Mouse (Mus musculus) forebrain, embryonic 15.5 days (tissue): ENCODE measurements around the gene Olfr175-ps1. TPM values are rescaled to one million over a fixed set of nuclear protein-coding genes. Genes with fewer than 3 reads are reported as not detected.

Source experiments
- ATAC-seq: fragments of 200-750 bp; cut with Nextera tagmentation; replicated peaks from 2 replicates; pipeline ENCODE4 v1.8.0; 2017; ENCODE audit warnings: mild to moderate bottlenecking, moderate TSS enrichment, moderate library complexity
- H3K27ac ChIP-seq: fragments of 300-500 bp; sonication (generic); replicated peaks from 2 replicates; pipeline ENCODE4 v1.5.1; 2015; ENCODE audit warnings: mild to moderate bottlenecking, inconsistent platforms
- H3K27me3 ChIP-seq: fragments of 300-500 bp; sonication (generic); 2 replicates; pipeline ENCODE4 v1.6.1; 2015; ENCODE audit warnings: inconsistent platforms
- H3K36me3 ChIP-seq: fragments of 300-500 bp; sonication (generic); 2 replicates; pipeline ENCODE4 v1.6.1; 2015; ENCODE audit warnings: mild to moderate bottlenecking, inconsistent platforms
- H3K4me1 ChIP-seq: fragments of 300-500 bp; sonication (generic); 2 replicates; pipeline ENCODE4 v1.6.1; 2015; ENCODE audit warnings: inconsistent platforms
- H3K4me2 ChIP-seq: fragments of 300-500 bp; sonication (generic); replicated peaks from 2 replicates; pipeline ENCODE4 v1.6.1; 2015; ENCODE audit warnings: mild to moderate bottlenecking, inconsistent platforms
- H3K4me3 ChIP-seq: fragments of 300-500 bp; sonication (generic); 2 replicates; pipeline ENCODE4 v1.5.1; 2015; ENCODE audit warnings: mild to moderate bottlenecking, inconsistent platforms
- H3K9ac ChIP-seq: fragments of 300-500 bp; sonication (generic); replicated peaks from 2 replicates; pipeline ENCODE4 v1.6.1; 2015; ENCODE audit warnings: mild to moderate bottlenecking, inconsistent platforms
- H3K9me3 ChIP-seq: fragments of 300-500 bp; sonication (generic); 2 replicates; pipeline ENCODE4 v1.6.1; 2016; ENCODE audit warnings: inconsistent platforms
- WGBS: fragments of 180-500 bp; shearing (Covaris S2); methylation state at CpG from one replicate; pipeline ENCODE4 v1.1.7; 2015; ENCODE audit warnings: mixed read lengths; 5-methylcytosine and 5-hydroxymethylcytosine counted together
- polyA plus RNA-seq: library from polyadenylated mRNA; unstranded; fragments of >200 nt; fragmentation: Nextera tagmentation; extraction: Ambion mirVana; gene quantifications from 2 replicates; pipeline ENCODE4 v1.2.1, GENCODE M21; 2015

Gene Olfr175-ps1
- not detected in 2 replicates for polyA plus RNA-seq

- Histone ChIP-seq H3K9me3 (no peaks in the 10 kb centered on the region), H3K4me3 (no peak within 1 kb of the TSS), H3K4me1 (no peaks in the 10 kb centered on the region), H3K27me3 (no peaks in the 10 kb centered on the region), H3K27ac (no peak within 1 kb of the TSS), H3K36me3 (no peaks in the 10 kb centered on the region), H3K9ac (no peak within 1 kb of the TSS), H3K4me2 (no peak within 1 kb of the TSS)
- WGBS: 93% methylated on average over 1 of the region's 1 CpGs
- no peak for ATAC-seq
Observed at GRCm38 (mm10) chr16:58826732-58827319, at the start of gene Olfr175-ps1. Gene Olfr175-ps1 (minus strand): TSS chr16:58826782.

GRCm38 (mm10) chr16:58874668-58875067, 48.1 kb upstream of the Olfr175-ps1 start, which contains the start of gene Olfr177:
Gene Olfr177 (minus strand): TSS chr16:58874768.
- no peak within 1 kb of the TSS for H3K9ac ChIP-seq
- ATAC-seq: no peak
- H3K27me3 ChIP-seq: no peaks in the 10 kb centered on the region
- H3K4me3 ChIP-seq: no peak within 1 kb of the TSS
- H3K27ac ChIP-seq: no peak within 1 kb of the TSS
- H3K9me3 ChIP-seq: no peaks in the 10 kb centered on the region
- H3K36me3 ChIP-seq: no peaks in the 10 kb centered on the region
- no peaks in the 10 kb centered on the region for H3K4me1 ChIP-seq
- WGBS: 57% methylated on average over 1 of the region's 1 CpGs
- no peak within 1 kb of the TSS for H3K4me2 ChIP-seq

- Histone ChIP-seq H3K4me2 (no peak overlapping the region), H3K9ac (no peak overlapping the region), H3K4me1 (no peaks in the 10 kb centered on the region), H3K9me3 (no peaks in the 10 kb centered on the region), H3K36me3 (no peaks in the 10 kb centered on the region), H3K4me3 (no peak overlapping the region), H3K27me3 (no peaks in the 10 kb centered on the region), H3K27ac (no peak overlapping the region)
- WGBS: 74% methylated on average over 1 of the region's 1 CpGs
- no peak for ATAC-seq
Observed at GRCm38 (mm10) chr16:58861479-58861878, 34.9 kb upstream of the Olfr175-ps1 start.

- no peak overlapping the region for H3K9ac ChIP-seq
- no peaks in the 10 kb centered on the region for H3K4me1 ChIP-seq
- 94% methylated on average over 2 of the region's 2 CpGs for WGBS
- no peak overlapping the region for H3K27ac ChIP-seq
- H3K4me2 ChIP-seq: no peak overlapping the region
- H3K27me3 ChIP-seq: no peaks in the 10 kb centered on the region
- H3K36me3 ChIP-seq: no peaks in the 10 kb centered on the region
- ATAC-seq: no peak
- H3K4me3 ChIP-seq: no peak overlapping the region
- no peaks in the 10 kb centered on the region for H3K9me3 ChIP-seq
Observed at GRCm38 (mm10) chr16:58860032-58860737, 33.6 kb upstream of the Olfr175-ps1 start.

- WGBS: 78% methylated on average over 2 of the region's 2 CpGs
- no peaks in the 10 kb centered on the region for H3K27me3 ChIP-seq
- ATAC-seq: no peak
- no peak within 1 kb of the TSS for H3K27ac ChIP-seq
- H3K9ac ChIP-seq: no peak within 1 kb of the TSS
- no peaks in the 10 kb centered on the region for H3K4me1 ChIP-seq
- H3K9me3 ChIP-seq: no peaks in the 10 kb centered on the region
- H3K4me3 ChIP-seq: no peak within 1 kb of the TSS
- H3K4me2 ChIP-seq: no peak within 1 kb of the TSS
- no peaks in the 10 kb centered on the region for H3K36me3 ChIP-seq
Observed at GRCm38 (mm10) chr16:58800168-58800567, 26.4 kb downstream of the Olfr175-ps1 start, which contains the start of gene Olfr173. Gene Olfr173 (minus strand): TSS chr16:58800268.

Other genes with a start within 250 kb of the Olfr175-ps1 start
- gene Gm813, start 209.8 kb downstream of the Olfr175-ps1 start, polyA plus RNA-seq: not detected in 2 replicates
- not detected in 2 replicates for gene E330017A01Rik, start 188.0 kb downstream of the Olfr175-ps1 start, polyA plus RNA-seq
- 12.2 and 13.1 TPM in 2 replicates for gene Cpox, start 156.5 kb downstream of the Olfr175-ps1 start, polyA plus RNA-seq
- gene Gpr15, start 107.7 kb downstream of the Olfr175-ps1 start, polyA plus RNA-seq: 0.23 TPM in 1 of 2 replicates, not detected in the other
- gene Cldnd1, start 98.9 kb downstream of the Olfr175-ps1 start, polyA plus RNA-seq: 109 and 112 TPM in 2 replicates
- gene Olfr172, start 63.6 kb downstream of the Olfr175-ps1 start, polyA plus RNA-seq: not detected in 2 replicates
- not detected in 2 replicates for gene Olfr173, start 26.5 kb downstream of the Olfr175-ps1 start, polyA plus RNA-seq
- gene Olfr177, start 48.0 kb upstream of the Olfr175-ps1 start, polyA plus RNA-seq: not detected in 2 replicates
- not detected in 2 replicates for gene Olfr178, start 65.3 kb upstream of the Olfr175-ps1 start, polyA plus RNA-seq
- not detected in 2 replicates for gene Olfr181, start 102.0 kb upstream of the Olfr175-ps1 start, polyA plus RNA-seq
- not detected in 2 replicates for gene Olfr180, start 102.6 kb upstream of the Olfr175-ps1 start, polyA plus RNA-seq
- gene Olfr183, start 168.6 kb upstream of the Olfr175-ps1 start, polyA plus RNA-seq: not detected in 2 replicates
- not detected in 2 replicates for gene Olfr186, start 203.5 kb upstream of the Olfr175-ps1 start, polyA plus RNA-seq
- gene Olfr187, start 213.0 kb upstream of the Olfr175-ps1 start, polyA plus RNA-seq: not detected in 2 replicates